Mouse (Mus musculus) small intestine, adult 2 months (tissue): Measurements from ENCODE around the gene Ifna11. TPM values are rescaled to one million over a fixed set of nuclear protein-coding genes. Genes with fewer than 3 reads are reported as not detected.
"Not testable (repeated sequence)": the region's sequence is repeated elsewhere in the genome, so short reads cannot be mapped to it uniquely, and the experiment has no call there.

Experiments used
- H3K27ac ChIP-seq: fragments of 200-500 bp; 2 replicates; pipeline ENCODE4 v1.5.1; 2012; ENCODE audit warnings: low read depth, low read length, control low read depth, inconsistent platforms; ENCODE audit not compliant: insufficient read depth
- H3K27me3 ChIP-seq: fragments of 200-500 bp; 2 replicates; pipeline ENCODE4 v1.6.1; 2012; ENCODE audit warnings: mild to moderate bottlenecking, moderate library complexity, low read length, inconsistent platforms; ENCODE audit not compliant: control insufficient read depth, insufficient read depth
- H3K36me3 ChIP-seq: fragments of 200-500 bp; 2 replicates; pipeline ENCODE4 v1.6.1; 2012; ENCODE audit warnings: mild to moderate bottlenecking, low read length, control low read depth, inconsistent platforms; ENCODE audit not compliant: control insufficient read depth, insufficient read depth
- H3K4me1 ChIP-seq: fragments of 200-500 bp; 2 replicates; pipeline ENCODE4 v1.6.1; 2012; ENCODE audit warnings: low read length, inconsistent platforms, mixed read lengths; ENCODE audit not compliant: control insufficient read depth, insufficient read depth, insufficient read length
- H3K4me3 ChIP-seq: fragments of 200-500 bp; 2 replicates; pipeline ENCODE4 v1.5.1; 2012; ENCODE audit warnings: low read depth, mild to moderate bottlenecking, control low read depth, inconsistent platforms, low read length, moderate library complexity
- CTCF ChIP-seq: fragments of 200-500 bp; IDR thresholded peaks from 2 replicates; pipeline ENCODE4 v1.5.1; 2012; ENCODE audit warnings: low read depth, mild to moderate bottlenecking, control low read depth, inconsistent platforms, low read length, moderate library complexity, mixed read lengths; ENCODE audit not compliant: insufficient replicate concordance, insufficient read length; ENCODE audit errors: extremely low read depth
- POLR2A ChIP-seq: fragments of 200-500 bp; IDR thresholded peaks from 2 replicates; pipeline ENCODE4 v1.6.1; 2012; ENCODE audit warnings: low read depth, mild to moderate bottlenecking, control low read depth, inconsistent platforms, low read length, moderate library complexity
- WGBS: fragments of 180-500 bp; shearing (Covaris S2); methylation state at CpG from one replicate; pipeline ENCODE4 v1.1.7; 2018; 5-methylcytosine and 5-hydroxymethylcytosine counted together
- polyA plus RNA-seq: library from polyadenylated mRNA; depleted of rRNA; stranded (reverse); fragments of >200 nt; gene quantifications from 2 replicates; pipeline ENCODE4 v1.2.3, GENCODE M21; 2012; rRNA removed

Ifna11 gene
- polyA plus RNA-seq, result not detected in 2 replicates

- Histone ChIP-seq H3K27ac (no peak within 1 kb of the TSS), H3K27me3 (no peaks in the 10 kb centered on the region; the same call in 1 of the 2 replicates), H3K36me3 (no peaks in the 10 kb centered on the region), H3K4me3 (no peak within 1 kb of the TSS), H3K4me1 (no peaks in the 10 kb centered on the region)
- WGBS, result 83% methylated on average over 1 of the region's 1 CpGs
- no peak for TF ChIP-seq POLR2A
- TF ChIP-seq CTCF, result no peak
These were observed at the start of gene Ifna11 for GRCm38 (mm10) chr4:88819659-88820058. Gene Ifna11, plus strand, starts transcription at chr4:88819959.

GRCm38 (mm10) chr4:88773534-88773933 is 46.2 kb upstream of the Ifna11 start, which contains the start of gene Gm13290:
Gene Gm13290, plus strand, starts transcription at chr4:88773834.
- not testable (repeated sequence) for H3K4me3 ChIP-seq, H3K36me3 ChIP-seq, H3K4me1 ChIP-seq, H3K27me3 ChIP-seq, H3K27ac ChIP-seq
- no CpG with 5 or more reads among the region's 32 CpGs for WGBS

DNA sequence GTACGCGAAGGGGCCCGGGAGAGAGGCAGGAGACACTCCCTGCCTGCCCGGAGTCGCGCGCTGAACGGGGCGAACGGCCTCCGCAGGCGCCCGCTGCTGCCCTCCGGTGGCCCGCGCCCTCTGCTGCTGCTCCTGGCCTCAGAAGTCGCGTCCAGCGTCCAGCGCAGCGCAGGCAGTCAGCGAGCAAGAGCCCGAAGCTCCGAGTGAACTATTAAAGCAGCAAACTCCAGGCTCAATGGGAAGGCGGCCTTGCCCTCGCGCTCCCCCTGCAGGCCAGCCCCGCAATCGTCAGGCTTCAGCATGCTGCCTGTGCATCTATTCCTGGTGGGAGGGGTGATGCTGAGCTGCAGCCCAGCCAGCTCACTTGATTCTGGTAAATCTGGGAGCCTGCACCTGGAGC is 43.1 kb upstream of the Ifna11 start, which contains the start of gene Gm13289:
TSS of gene Gm13289 (plus strand) at position 301 of the 400 bp plus-strand sequence.
- not testable (repeated sequence) for H3K36me3 ChIP-seq, H3K27ac ChIP-seq, H3K4me3 ChIP-seq, H3K27me3 ChIP-seq, H3K4me1 ChIP-seq
- no CpG with 5 or more reads among the region's 29 CpGs for WGBS

- not testable (repeated sequence) for H3K27me3 ChIP-seq, H3K4me3 ChIP-seq, H3K4me1 ChIP-seq, H3K27ac ChIP-seq, H3K36me3 ChIP-seq
- WGBS, result no CpG with 5 or more reads among the region's 29 CpGs
These were observed 40.2 kb upstream of the Ifna11 start, which contains the start of gene Gm13272 for GRCm38 (mm10) chr4:88779550-88779949. Gene Gm13272, plus strand, starts transcription at chr4:88779850.

DNA sequence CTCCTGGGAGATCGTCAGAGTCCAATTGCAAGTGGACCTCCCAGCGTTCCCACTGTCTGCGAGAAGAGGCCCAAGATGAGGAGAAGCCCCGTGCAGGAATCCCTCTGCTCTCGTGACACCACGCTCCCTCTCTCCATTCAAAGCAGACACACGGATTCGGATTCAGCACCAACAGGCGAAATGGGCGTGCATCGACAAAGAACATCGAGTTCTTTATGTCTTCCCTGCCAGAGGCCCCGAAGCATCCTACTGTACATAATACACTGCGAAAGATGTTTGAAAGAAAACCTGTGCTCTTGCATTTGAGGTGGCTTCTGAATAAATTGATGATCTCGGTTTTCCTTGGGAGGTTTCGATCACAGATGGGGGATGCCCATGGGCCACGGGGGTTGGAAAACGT is 39.4 kb upstream of the Ifna11 start:
- not testable (repeated sequence) for H3K36me3 ChIP-seq, H3K27ac ChIP-seq, H3K27me3 ChIP-seq, H3K4me3 ChIP-seq, H3K4me1 ChIP-seq
- 51% methylated on average over 16 of the region's 18 CpGs for WGBS

DNA sequence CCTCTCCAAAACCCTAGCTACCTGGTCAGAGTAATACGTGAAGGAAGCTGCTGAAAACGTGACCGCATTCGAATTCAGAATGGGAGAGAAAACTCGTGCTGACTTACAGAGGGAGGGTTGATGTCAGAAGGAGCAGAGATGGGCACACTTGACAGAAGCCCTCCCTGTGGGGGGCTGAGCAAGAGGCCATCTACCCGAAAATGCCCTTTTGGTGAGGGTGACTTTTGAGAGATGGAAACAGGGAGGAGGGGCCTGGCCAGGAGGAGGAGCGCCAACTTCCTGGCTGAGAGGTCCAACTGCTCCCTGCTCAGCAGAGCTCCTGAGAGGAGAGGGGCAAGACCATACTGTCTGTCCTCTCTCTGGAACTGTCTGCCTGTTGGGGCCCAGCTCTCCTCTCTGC is 37.9 kb upstream of the Ifna11 start, which contains the start of gene Ifnz:
TSS of gene Ifnz (plus strand) at position 301 of the 400 bp plus-strand sequence.
- 16% methylated on average over 5 of the region's 7 CpGs for WGBS
- not testable (repeated sequence) for H3K27me3 ChIP-seq, H3K36me3 ChIP-seq, H3K27ac ChIP-seq, H3K4me1 ChIP-seq
- peak within 1 kb of the TSS; percentile 45 for H3K4me3 ChIP-seq

- WGBS, result 2% methylated on average over 4 of the region's 31 CpGs
- not testable (repeated sequence) for H3K27ac ChIP-seq, H3K27me3 ChIP-seq, H3K4me1 ChIP-seq, H3K36me3 ChIP-seq
- peak overlapping the region; percentile 45 for H3K4me3 ChIP-seq
These were observed 37.4 kb upstream of the Ifna11 start for GRCm38 (mm10) chr4:88782335-88782734.

- H3K27me3 ChIP-seq, H3K36me3 ChIP-seq, H3K4me3 ChIP-seq, H3K27ac ChIP-seq, H3K4me1 ChIP-seq: not testable (repeated sequence)
- no CpG with 5 or more reads among the region's 27 CpGs for WGBS
These were observed 34.4 kb upstream of the Ifna11 start, which contains the start of gene Gm13276 for GRCm38 (mm10) chr4:88785409-88785808. Gene Gm13276, plus strand, starts transcription at chr4:88785709.

- not testable (repeated sequence) for H3K4me1 ChIP-seq, H3K36me3 ChIP-seq, H3K4me3 ChIP-seq, H3K27me3 ChIP-seq, H3K27ac ChIP-seq
- WGBS, result 0% methylated on average over 6 of the region's 28 CpGs
These were observed 31.4 kb upstream of the Ifna11 start, which contains the start of gene Gm13277 for GRCm38 (mm10) chr4:88788402-88788801. Gene Gm13277, plus strand, starts transcription at chr4:88788632.

- H3K27ac ChIP-seq, H3K36me3 ChIP-seq, H3K4me1 ChIP-seq, H3K4me3 ChIP-seq, H3K27me3 ChIP-seq: not testable (repeated sequence)
- WGBS, result no CpG with 5 or more reads among the region's 28 CpGs
These were observed 28.5 kb upstream of the Ifna11 start, which contains the start of gene Gm13278 for GRCm38 (mm10) chr4:88791250-88791649. Gene Gm13278, plus strand, starts transcription at chr4:88791550.

DNA sequence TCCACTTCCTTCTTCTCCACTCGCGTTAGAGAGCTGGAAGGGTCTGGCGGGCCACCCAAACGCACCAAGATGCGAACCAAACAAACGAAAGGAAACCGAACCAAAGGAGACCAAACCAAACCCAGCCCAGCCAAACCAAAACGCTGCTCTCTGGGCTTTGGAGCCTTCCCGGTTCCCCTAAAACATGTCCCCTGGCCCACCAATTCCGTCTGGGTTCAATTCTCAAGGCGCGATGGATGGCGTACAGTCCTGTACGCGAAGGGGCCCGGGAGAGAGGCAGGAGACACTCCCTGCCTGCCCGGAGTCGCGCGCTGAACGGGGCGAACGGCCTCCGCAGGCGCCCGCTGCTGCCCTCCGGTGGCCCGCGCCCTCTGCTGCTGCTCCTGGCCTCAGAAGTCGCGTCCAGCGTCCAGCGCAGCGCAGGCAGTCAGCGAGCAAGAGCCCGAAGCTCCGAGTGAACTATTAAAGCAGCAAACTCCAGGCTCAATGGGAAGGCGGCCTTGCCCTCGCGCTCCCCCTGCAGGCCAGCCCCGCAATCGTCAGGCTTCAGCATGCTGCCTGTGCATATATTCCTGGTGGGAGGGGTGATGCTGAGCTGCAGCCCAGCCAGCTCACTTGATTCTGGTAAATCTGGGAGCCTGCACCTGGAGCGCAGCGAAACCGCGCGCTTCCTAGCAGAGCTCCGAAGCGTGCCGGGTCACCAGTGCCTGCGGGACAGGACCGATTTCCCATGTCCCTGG is 25.7 kb upstream of the Ifna11 start, which contains the start of gene Gm13275:
TSS of gene Gm13275 (plus strand) at position 552 of the 740 bp plus-strand sequence.
- WGBS, result under 1% methylated on average over 16 of the region's 52 CpGs

More for the DNA sequence above, 25.7 kb upstream of the Ifna11 start, which contains the start of gene Gm13275:
- H3K27me3 ChIP-seq, H3K36me3 ChIP-seq, H3K4me1 ChIP-seq, H3K4me3 ChIP-seq, H3K27ac ChIP-seq: not testable (repeated sequence)
